ENCODE assay signal across 14 mouse cellular contexts in genomic region chr7:94233653-94234052, GRCm38 (mm10).
DNase-seq lines count a peak whose midpoint lies in the region.
"Had no signal": no experiment of that assay in that cellular context is flagged by ENCODE, and none has a peak within 500 bp of the region (broad histone marks: within the 10 kb centered on the region; RNA-seq: fewer than 3 reads in every experiment).

No protein-coding gene starts in this region.

- peak; percentile 8 for DNase-seq in layer of hippocampus, adult 9-10 months (ENCODE audit: low spot score)
- DNase-seq in layer of hippocampus, postnatal 25 days (ENCODE audit: extremely low spot score in 1 of 2, low spot score in 1 of 2) = no peak
- peak; percentile 38 for DNase-seq in NIH3T3 (ENCODE audit: low read depth)
- DNase-seq in frontal cortex, postnatal 36 days (ENCODE audit: low spot score in 2 of 2) = peak; percentile 3 to 36
- DNase-seq in left cerebral cortex, postnatal 25 days (ENCODE audit: low spot score in 2 of 2) = peak; percentile 11 to 69
- no peak for DNase-seq in adrenal gland, postnatal 25 days
- no peak for DNase-seq in gastrocnemius, postnatal 25 days
- DNase-seq: adrenal gland, adult 8-10 months; B cell, adult 2 months; cerebellum, adult 9-10 months; gastrocnemius, adult 2 months; heart, postnatal 36 days; kidney, adult 2 months; lung, embryonic 14.5 days had no signal

- intact Hi-C loops in left cerebral cortex, postnatal 25 days (cut with DNase I) = no loop called here

Comparison
In these comparisons a context has a peak if more than half of its experiments do, and no peak if none do; other contexts are left out.
1. DNase-seq: peak in layer of hippocampus, adult 9-10 months (single experiment), NIH3T3 (single experiment), frontal cortex, postnatal 36 days (2 of 2) and left cerebral cortex, postnatal 25 days (2 of 2); none in layer of hippocampus, postnatal 25 days (0 of 2), adrenal gland, postnatal 25 days (single experiment) and gastrocnemius, postnatal 25 days (single experiment).